Mouse (Mus musculus) lung, postnatal 10 days (tissue): ENCODE data around the gene Adamts15.

Source experiments
- DNase-seq: peaks from one replicate; pipeline ENCODE4 v3.0.0; 2021

Gene Adamts15

DNA sequence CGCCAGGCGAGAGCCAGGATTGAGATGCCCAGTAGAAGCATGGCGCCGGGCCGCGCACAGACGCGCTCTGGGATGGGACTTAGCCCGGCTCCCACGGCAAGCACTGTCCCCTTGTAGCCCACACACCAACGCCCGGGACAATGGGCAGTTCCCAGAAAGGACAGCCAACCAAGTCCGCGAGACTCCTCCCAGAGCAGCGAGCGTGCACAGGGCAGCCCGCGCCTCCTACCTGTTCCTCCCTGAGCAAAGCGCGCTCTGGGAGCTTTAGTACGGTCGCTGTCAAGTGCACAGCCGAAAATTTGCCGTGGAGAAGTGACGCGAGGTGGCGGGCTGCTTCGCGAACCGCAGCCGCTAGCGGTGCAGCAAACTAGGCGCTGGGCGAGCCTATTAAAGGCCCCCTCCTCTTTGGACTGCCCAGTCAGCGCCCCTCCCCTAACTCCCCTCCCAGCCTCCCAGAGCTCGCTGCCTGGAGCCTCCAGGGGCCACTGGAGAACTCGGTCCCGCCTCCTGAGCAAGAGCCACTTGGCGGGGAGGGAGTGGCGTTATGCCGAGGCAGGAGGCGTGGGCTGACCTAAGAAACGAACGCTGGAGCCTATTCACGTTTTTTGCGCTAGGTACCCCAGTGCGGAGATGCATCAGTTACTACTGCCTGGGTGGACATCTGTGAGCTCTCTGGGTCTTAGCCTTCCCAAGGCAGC lies at the start of gene Adamts15:
Gene Adamts15, minus strand, starts transcription at position 256 of the 698 bp plus-strand sequence.
- peak; percentile 86 for DNase-seq

DNA sequence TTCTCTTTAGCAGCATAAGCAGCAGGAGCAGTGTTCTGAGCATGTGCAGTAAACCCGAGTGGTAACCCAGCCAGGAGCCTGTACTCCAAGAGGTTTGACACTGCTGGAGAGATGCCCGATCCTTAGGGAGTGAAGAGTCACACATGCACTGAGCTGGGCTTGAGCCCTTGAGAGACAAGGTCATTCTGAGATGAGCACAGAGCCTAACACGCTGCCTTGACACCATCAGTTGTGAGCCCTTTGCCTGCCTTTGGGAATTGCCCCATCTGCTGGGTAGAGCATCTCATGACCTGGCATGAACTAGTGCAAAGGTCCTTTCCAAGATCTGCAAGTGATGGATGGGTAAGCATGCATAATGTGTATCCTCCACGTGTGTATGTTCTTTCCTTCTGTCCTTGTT lies 49.7 kb upstream of the Adamts15 start:
- DNase-seq = peak; percentile 39

DNA sequence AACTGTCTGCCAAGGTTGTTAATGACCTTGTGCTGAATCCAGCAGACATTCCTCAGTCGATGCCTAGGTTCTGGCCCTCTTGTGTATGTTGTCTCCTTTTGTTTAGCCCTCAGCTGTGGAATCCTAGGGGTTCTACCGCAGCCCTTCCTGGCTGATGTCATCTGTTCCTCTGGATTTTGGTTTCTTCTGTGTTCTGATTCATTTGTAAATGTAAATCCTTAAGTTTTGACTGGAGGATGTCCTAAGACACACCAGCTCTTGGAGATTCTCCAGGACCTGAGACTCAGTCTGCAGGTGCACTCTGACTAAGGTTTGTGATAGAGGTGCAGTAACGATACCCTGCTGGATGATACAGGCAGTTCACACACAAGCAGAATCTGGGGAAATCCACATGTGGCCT lies 47.7 kb upstream of the Adamts15 start:
- DNase-seq = no peak

DNA sequence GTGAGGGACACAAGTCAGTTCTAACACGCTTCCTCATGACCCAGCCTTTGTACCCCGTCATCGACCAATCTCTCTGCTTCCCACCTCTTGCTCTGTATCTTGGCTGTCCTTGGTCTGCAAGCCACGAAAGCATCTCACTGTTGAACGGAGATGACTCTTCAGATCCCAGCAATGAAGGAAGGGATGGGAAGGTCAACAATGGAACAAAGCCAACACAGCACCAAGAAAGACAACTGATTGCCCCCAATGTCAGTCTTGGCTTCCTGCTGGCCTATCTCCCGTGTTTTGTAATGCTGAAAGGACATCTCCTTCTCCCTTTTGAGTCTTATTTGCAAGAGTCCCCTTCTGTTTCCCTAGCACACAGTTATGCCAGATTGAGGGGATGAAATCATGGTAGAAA lies 45.9 kb upstream of the Adamts15 start:
- DNase-seq = no peak

DNA sequence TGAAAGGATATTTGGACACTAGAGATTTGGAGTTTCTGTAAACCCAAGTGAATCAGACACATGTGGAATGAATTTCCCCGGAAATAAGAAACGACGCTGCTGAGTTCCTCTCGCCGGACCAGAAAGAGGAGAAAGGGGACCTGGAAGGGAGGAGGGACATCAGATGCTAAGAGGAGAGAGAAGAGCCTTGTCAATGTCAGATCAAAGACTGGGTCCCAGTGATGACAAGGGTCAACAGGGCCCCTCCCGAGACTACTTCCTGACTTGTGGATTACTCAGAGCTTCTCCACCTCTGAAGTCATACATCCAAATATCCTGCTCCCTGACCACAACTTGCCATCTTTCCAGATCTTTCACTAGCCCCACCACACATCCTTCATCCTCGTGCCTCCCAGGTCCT lies 44.6 kb upstream of the Adamts15 start:
- DNase-seq = no peak

DNA sequence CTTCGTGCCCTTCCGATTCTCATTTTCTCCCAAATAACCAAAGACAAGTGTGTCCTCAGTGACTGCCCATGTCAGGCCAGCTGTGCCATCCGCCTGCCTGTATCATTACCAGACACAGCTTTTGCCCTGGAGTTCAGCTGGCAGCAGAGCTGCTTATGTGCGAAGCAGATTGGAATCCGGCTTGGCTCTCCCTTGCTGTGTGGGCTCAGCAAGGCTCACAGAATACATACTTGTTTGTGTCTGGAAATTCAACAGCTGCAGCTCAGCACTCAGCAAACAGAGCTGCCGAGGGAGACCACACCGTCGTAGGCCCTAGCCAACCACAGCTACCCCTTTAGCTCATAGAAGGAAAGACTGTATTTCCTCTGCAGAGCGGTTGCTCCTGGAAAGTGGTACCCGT lies 42.4 kb upstream of the Adamts15 start:
- DNase-seq = peak; percentile 74

DNA sequence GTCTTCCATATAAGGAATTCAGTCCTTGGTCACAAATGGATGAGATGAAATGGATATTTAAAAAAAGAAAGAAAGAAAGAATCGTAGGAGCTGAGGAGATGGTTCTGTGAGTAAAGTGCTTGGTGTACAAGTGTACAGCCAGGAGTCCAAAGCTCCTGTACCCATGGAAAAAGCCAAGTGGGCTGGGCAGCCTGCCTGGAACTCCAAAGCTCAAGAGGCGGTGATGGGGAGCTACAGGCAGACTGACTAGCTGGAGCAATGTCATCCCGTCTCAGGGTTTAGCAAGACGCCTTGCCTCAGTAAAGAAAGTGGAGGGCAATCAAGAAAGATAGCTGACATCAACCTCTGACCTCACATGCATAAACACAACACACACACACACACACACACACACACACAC lies 41.5 kb upstream of the Adamts15 start:
- DNase-seq = peak; percentile 63

DNA sequence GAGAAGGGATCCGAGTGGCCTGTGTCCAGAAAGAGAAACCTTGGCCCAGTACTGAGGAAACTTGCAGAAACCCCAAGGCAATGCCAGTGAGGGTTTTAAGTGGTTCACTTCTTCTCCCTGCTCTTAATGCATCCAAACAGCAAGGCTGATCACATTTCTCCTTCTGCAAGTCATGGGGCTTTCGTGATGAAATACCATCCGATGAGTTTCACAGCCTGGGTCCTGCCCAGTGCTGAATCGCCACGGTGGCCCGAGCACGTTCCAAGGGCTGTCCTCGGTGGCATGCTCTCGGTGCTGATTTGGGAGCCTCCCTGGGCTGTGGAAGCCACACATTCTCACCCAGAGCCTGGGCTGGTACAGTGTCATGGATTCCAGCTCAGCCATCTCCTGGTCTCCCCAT lies 33.0 kb upstream of the Adamts15 start:
- no peak for DNase-seq

DNA sequence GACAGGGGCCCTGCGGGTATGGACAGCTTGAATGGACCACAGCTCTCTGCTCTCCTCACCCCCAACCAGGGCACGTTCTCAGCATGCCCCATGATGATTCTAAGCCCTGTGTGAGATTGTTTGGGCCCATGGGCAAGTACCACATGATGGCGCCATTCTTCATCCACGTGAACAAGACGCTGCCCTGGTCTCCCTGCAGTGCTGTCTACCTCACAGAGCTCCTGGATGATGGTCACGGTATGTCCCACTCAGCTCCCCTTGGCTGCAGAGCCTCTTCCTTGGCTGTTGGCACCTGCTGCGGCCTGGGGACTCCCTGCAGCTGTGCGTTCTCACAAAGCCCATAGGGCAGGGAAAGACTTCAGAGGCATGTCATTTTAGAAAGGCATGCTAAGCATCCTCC lies 31.0 kb upstream of the Adamts15 start:
- DNase-seq = no peak

DNA sequence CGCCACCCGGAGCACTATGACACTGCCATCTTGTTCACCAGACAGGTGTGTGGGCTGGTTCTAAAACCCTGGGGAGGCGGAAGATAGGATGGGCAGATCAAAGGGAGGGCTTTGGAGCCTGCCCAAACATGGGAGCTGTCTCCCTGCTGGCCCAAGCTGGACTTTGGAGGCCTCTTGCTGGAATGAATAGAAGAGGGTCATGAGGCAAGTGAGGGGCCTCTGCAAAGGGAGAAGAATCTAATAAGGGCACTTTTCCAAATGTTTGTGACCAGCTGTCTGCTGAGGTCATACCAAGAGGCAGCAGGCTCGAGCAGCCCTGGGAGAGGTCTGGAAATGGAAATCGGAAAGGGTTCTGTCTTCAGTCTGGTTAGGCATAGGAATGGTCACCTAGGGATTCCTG lies 29.2 kb upstream of the Adamts15 start:
- peak; percentile 74 for DNase-seq

DNA sequence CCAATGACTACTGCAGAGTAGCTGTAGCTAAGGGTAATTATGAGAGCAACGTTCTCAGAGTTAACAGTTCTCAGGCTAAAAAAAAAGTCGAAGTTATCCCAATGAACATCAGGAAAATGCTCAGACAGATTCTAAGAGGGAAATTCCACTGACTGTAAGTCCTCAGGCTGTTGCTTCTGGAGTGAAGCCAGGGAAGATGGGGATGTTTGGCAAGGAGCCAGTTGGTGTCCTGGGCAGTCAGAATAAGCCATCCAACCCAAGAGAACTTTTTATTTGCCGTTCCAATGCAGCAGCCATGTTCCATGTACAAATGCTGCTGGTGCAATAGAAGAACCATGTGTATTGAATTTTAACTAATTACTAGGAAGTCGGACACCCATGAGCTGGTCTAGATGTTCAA lies 28.3 kb upstream of the Adamts15 start:
- peak; percentile 84 for DNase-seq

DNA sequence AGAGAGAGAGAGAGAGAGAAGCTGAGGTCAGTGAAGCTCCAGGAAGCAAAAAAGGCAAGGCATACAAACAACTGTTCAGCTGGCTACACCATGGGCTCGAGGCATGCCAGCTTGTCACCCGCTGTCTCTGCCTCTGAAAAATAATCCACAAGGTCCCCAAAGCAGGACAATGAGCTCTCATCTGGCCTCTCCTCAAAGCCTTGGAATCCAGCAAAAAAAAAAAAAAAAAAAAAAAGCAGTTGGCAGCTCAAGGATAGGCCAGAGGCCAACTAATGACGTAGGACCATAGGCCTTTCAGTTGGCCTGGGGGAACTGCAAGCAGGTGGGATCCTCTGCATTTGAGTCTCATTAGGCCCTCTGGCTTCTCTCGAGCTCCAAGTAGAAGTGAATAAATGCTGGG lies 27.7 kb upstream of the Adamts15 start:
- DNase-seq = peak; percentile 34

DNA sequence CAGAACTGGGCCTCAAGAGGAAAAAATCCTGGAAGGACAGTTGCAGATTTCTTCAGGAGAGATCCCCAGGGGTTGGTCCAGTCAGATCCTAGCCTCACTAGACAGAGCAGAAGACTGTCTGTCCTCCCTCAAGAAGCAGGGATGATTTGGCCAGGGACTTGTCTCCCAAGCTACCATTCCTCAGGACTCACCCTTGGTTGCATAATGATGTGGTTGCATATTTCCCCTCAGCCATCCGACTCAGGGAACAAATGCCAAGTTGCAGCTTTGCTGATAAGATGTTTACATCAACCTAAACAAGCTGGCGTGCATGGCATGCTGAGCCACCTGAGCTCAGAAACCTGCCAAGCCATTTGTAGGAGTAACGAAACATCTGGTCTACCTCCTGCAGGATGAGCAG lies 27.2 kb upstream of the Adamts15 start:
- DNase-seq = peak; percentile 53

DNA sequence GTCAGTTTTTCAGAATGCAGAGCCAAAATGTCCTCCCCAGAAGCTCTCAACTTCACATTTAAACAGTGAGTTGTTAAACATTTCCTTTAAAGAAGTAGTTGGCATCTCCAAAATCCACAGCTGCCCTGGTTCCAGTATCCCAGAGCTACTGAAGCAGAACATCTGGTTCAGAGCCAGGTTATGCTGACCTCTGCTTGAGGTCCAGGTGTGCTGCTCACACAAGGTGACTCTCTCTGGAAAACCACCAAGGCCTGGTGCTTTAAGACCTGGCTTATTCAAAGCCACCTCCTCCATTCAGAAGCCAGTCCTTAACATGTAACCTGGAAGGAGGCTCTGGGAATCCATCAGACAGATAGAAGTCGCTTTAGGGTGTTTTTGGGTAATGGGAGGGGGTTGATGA lies 23.0 kb upstream of the Adamts15 start:
- no peak for DNase-seq

DNA sequence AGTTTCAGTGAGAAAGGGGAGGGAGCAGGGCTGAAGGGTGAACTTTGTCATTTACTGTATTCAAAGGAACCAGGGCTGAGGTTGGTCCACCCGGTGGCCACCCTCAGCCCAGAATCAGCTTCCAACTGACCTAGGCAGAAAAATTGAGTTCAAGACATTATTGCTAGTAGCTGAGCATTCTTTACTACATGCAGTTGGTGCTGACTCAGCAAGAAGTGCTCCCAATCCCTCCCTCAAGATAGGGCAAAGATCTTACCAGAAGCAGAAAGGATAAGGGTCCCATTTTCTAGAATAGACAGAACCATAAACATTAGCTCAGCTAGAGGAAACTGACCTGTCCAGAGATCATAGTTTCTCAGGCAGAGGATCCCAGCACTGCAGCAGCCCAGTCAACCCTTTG lies 22.0 kb upstream of the Adamts15 start:
- DNase-seq = no peak

DNA sequence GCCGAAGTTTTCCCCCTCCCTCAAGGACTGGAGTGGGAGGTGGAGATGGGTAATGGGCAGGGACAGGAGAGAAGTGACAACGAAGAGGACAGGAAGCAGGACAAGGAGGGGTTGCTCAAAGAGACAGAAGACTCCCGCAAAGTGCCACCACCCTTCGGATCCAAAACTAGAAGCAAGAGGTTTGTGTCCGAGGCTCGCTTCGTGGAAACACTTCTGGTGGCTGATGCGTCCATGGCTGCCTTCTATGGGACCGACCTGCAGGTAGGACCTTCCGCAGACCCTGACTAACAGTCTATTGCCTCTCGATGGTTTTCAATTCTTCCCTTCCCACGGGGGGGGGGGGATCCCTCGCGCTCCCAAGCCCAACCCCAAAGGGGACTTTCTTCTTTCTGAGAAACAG lies 21.1 kb upstream of the Adamts15 start:
- DNase-seq = no peak

DNA sequence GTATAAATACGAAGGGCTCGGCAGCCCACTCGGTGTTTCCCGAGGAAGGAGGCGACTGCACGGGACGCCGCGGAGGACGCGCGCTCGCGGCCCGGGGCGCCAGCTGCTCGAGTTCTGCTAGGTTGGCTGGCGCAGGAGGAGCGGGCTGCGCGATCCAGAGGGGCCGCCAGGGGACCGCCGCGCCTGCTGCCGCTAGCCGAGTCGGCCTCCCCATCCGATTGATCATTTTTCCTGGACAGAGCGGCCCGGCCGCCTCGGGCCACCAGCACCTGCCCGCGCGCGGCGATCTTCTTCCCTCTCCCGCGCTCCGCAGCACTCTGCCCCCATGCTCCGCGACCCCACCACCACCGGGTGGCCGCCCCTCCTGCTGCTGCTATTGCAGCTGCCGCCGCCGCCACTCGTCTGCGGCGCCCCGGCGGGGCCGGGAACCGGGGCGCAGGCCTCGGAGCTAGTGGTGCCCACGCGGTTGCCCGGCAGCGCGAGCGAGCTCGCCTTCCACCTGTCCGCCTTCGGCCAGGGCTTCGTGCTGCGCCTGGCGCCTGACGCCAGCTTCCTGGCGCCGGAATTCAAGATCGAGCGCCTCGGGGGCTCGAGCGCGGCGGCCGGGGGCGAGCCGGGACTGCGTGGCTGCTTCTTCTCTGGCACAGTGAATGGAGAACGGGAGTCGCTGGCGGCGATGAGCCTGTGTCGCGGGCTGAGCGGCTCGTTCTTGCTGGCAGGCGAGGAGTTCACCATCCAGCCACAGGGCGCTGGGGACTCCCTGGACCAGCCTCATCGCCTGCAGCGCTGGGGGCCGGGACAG lies 20.5 kb upstream of the Adamts15 start, which contains the start of gene Adamts8:
Gene Adamts8, plus strand, starts transcription at position 51 of the 802 bp plus-strand sequence.
- peak; percentile 71 for DNase-seq

DNA sequence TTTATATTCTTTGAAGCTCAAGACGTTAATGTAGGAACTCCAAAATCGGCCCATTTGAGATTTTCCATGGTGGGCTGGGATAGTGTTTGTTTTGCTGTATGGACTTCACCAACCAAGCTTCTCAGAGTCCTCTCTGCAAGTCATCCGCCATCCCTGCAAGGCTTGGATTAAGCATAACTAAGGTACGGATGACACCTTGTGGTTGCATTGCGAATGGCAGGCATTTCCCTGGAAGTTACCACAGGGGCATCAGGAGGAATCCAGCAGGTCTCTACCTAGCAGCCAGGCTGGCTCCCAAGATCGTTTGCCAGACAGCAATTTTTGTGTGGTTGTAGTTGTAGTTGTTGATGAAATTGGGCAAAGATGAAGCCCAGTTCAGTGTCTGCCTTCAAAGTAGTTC lies 18.1 kb upstream of the Adamts15 start:
- DNase-seq = peak; percentile 91

DNA sequence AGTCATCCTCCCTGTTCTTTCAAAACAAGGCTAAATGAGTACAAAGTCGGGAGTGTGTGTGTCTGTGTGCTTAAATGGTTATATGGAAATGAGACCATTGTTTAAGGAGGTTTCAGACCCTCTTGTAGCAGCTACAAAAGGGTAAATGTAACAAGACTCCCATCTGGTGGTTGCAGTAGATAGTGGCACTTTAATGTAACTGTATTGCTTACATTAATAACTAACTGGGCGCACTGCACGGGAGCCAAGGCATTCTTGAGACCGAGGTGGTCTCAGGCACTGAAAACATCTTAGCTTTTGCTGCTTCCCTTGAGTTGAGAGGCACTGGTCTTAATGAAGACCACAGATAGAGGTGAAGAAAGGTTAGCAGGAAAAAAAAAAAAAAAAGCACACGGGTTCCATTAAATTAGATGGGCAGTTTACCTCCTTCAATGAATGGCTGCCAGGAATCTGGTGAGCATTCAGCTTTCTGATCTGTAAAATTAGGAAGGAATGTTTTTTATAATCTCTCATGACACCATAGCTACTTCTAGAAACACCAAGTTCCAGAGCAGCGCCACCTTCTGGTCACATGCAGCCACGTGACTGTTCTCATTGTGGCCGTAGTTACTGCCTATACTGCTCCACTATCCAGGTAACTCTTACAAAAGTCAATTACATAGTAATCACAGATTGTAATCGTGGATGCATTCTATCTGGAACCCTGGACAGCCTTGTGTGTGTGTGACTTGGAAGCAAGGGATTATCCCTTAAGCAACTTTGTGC lies 14.6 kb upstream of the Adamts15 start:
- DNase-seq = peak; percentile 76

DNA sequence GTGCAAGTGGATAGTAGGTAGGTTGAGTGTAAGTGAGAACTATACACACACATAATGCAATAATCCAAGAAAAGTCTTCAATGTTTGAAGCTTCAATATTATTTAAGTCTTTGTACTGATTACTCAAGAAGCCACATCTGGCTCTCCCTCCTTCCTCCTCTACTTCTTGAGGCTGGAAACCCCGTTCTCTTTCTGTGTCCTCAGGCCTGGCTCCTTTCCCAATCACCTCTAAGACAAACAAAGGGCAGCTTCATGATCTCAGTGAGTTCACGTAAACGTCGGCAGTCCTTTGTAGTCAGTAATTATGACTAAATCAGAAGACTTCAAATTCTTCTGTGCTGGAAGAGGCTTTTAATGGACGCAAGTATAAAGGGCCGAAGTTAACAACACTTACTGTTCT lies 12.6 kb upstream of the Adamts15 start:
- peak; percentile 49 for DNase-seq

DNA sequence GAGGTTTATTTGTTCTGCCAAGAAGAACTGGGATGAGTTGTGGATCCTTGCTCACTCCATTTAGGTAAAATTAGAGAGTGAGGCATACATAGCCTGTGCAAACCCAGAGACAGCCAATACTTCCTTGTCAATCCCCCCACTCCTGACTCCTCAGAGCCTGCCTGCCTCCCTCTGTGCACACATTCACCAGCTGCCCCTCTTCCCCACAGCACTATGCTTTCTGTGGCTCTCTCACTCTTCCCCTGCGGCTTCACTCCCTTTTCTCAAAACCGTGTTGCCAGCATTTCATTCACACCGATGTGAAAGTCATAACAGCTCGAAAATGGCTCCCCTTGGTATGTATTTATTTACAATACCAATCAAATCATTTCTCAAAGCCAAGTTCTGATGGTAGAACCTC lies 10.1 kb upstream of the Adamts15 start:
- peak; percentile 27 for DNase-seq

DNA sequence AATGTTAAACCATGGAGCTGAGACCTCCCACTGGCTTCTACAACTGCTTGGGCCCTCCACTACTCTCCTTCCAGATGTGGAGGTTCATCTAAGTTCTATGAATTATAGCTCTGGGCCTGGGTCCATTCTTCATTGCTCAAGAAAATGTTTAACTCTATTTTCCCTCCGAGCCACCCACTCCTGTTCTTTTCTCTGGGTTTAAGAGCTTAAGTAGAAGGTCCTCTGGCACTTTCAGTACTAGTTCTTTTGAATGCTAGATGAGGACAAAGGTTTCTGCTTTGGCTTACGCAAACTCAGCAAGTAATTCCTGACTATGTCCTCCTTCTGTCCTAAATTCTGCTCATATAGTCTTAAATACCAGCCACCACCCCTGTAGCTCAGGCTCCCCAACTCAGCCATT lies 6.5 kb upstream of the Adamts15 start:
- DNase-seq = no peak

DNA sequence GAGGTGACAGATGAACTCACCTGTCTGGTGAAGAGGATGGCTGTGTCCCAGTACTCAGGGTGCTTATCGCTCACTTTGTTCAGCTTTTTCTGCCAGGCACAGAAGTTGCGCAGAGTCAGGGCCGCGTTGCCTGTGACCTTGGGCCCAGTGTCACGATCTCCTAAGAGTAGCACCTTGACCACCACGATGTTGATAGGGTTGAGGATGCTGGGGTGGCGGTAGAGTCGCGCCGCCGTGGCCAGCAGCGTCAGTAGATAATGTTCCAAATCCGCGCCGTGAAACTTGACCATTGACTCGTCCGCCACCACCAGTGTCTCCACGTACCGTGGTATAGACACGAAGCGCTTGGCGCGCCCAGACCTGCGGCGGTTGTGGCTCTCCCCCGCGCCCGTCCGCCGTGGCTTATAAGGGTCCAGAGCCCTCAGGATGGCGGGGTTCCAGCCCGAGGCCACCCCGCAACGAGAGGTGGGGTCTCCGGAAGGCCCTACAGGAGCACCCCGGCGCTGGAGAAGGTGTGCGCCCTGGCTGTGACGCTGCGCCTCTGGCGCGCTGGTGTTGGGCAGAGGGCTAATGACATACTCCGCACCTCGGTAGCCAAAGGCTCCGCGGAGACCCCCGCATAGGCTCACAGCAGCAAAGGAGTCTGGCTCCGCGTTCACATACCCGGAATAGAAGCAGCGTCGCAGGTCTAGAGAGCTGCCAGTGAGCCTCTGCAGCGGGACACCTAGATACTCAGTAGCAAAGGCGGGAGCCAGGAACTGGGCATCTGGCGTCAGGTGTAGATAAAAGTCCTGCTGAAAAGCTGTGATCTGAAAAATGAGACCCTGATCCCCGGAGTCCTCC lies 770 bp downstream of the Adamts15 start:
- no peak for DNase-seq
